Mouse (Mus musculus) ES-E14 (cell line): ENCODE measurements around the gene Nrtn. TPM values are rescaled to one million over a fixed set of nuclear protein-coding genes. Genes with fewer than 3 reads are reported as not detected.

ENCODE experiments used
- DNase-seq: peaks from one replicate; pipeline ENCODE4 v3.0.0-alpha.2; 2013; ENCODE audit warnings: low read depth, low spot score
- H3K27ac ChIP-seq: 2 replicates; pipeline ENCODE4 v1.5.1; 2012; ENCODE audit warnings: low read depth, mild to moderate bottlenecking, low read length, moderate library complexity, mixed read lengths; ENCODE audit not compliant: poor library complexity, insufficient read depth, severe bottlenecking
- H3K36me3 ChIP-seq: 2 replicates; pipeline ENCODE4 v1.6.1; 2012; ENCODE audit warnings: mild to moderate bottlenecking, low read length, moderate library complexity, mixed read lengths; ENCODE audit not compliant: control insufficient read depth, poor library complexity, insufficient read depth, severe bottlenecking
- H3K4me1 ChIP-seq, 2 experiments: fragments of 150-350 bp in 1 of 2; sonication (generic) in 1 of 2; 2 replicates each; pipeline ENCODE4 v1.6.1; 2012; ENCODE audit warnings: low read length in 2 of 2, mild to moderate bottlenecking in 1 of 2, mixed read lengths in 1 of 2; ENCODE audit not compliant: control insufficient read depth in 2 of 2, insufficient read depth in 2 of 2, poor library complexity in 1 of 2
- H3K4me3 ChIP-seq, 2 experiments: fragments of 150-350 bp in 1 of 2; sonication (generic) in 1 of 2; 2 replicates each; pipeline ENCODE4 v1.5.1; 2012; ENCODE audit warnings: low read length in 2 of 2, low read depth in 1 of 2, mild to moderate bottlenecking in 1 of 2, mixed read lengths in 1 of 2; ENCODE audit not compliant: insufficient read depth in 1 of 2, poor library complexity in 1 of 2, severe bottlenecking in 1 of 2
- H3K9ac ChIP-seq: 2 replicates; pipeline ENCODE4 v1.6.1; 2012; ENCODE audit warnings: low read depth, mild to moderate bottlenecking, low read length, mixed read lengths; ENCODE audit not compliant: poor library complexity, insufficient read depth, severe bottlenecking
- H3K9me3 ChIP-seq: fragments of 150-350 bp; sonication (generic); 2 replicates; pipeline ENCODE4 v1.6.1; 2012; ENCODE audit warnings: low read depth, mild to moderate bottlenecking, low read length; ENCODE audit not compliant: control insufficient read depth, insufficient read depth
- CHD2 ChIP-seq: IDR thresholded peaks from 2 replicates; pipeline ENCODE4 v1.6.1; 2014; ENCODE audit warnings: mild to moderate bottlenecking, low read depth, low read length, inconsistent platforms
- HCFC1 ChIP-seq: IDR thresholded peaks from 2 replicates; pipeline ENCODE4 v1.6.1; 2012; ENCODE audit warnings: low read length, inconsistent platforms, borderline replicate concordance; ENCODE audit not compliant: insufficient read depth
- MAFK ChIP-seq: IDR thresholded peaks from 2 replicates; pipeline ENCODE4 v1.6.1; 2014; ENCODE audit warnings: mild to moderate bottlenecking, low read depth, low read length, inconsistent platforms; ENCODE audit not compliant: insufficient read depth
- ZC3H11A ChIP-seq: IDR thresholded peaks from 2 replicates; pipeline ENCODE4 v1.6.1; 2012; ENCODE audit warnings: low read depth, mild to moderate bottlenecking, inconsistent platforms, low read length, borderline replicate concordance
- ZNF384 ChIP-seq: IDR thresholded peaks from 2 replicates; pipeline ENCODE4 v1.6.1; 2012; ENCODE audit warnings: low read depth, low read length, inconsistent platforms
- in situ Hi-C, 2 experiments: fragments of 600-800 bp; cut with MboI; formaldehyde crosslinking; loops; one replicate each; pipeline ENCODE4 v1.15.1; 2025; ENCODE audit warnings: low sequenced_read_pairs in 2 of 2, inconsistent platforms in 1 of 2; ENCODE audit not compliant: unreplicated experiment in 2 of 2
- total RNA-seq: library from RNA; depleted of rRNA; stranded (reverse); fragments of 300-350 nt; gene quantifications from 2 replicates; pipeline ENCODE4 v1.2.3, GENCODE M21; 2012; rRNA removed

The Nrtn gene
- 8.4 and 17.7 TPM in 2 replicates for total RNA-seq

GRCm38 (mm10) chr17:56757416-56758123 is at the start of gene Nrtn:
Gene Nrtn (minus strand): TSS chr17:56757530.
- in situ Hi-C loops, result no loop called here
- Histone ChIP-seq H3K36me3 (no peaks in the 10 kb centered on the region), H3K27ac (0 out of 2 replicates have a peak within 1 kb of the TSS, but pooled peaks have one; percentile 7), H3K9me3 (no peaks in the 10 kb centered on the region), H3K9ac (peak within 1 kb of the TSS; percentile 83), H3K4me3 (peak within 1 kb of the TSS; percentile 76 to 83), H3K4me1 (peaks cover 0 to 27% of the 10 kb centered on the region in 2 experiments; a peak in 2 of 4 replicates)
- TF ChIP-seq ZC3H11A, result no peak
- no peak for TF ChIP-seq MAFK
- DNase-seq, result no peak

- DNase-seq, result no peak
- peaks cover 23% of the 10 kb centered on the region for H3K36me3 ChIP-seq
- H3K27ac ChIP-seq, result no peak overlapping the region
- TF ChIP-seq MAFK, result no peak
- no peak for TF ChIP-seq HCFC1
- no peak for TF ChIP-seq ZNF384
- no peak for TF ChIP-seq ZC3H11A
- peaks cover 0 to 3% of the 10 kb centered on the region in 2 experiments; a peak in 1 of 4 replicates for H3K4me1 ChIP-seq
- in situ Hi-C loops, result loop anchor here in 1 of 2 experiments (10.0 kb wide), 1 partner anchor 129 kb away; the partner anchor contains the start of gene Mllt1
- H3K4me3 ChIP-seq, result no peak overlapping the region
- H3K9ac ChIP-seq, result no peak overlapping the region
- H3K9me3 ChIP-seq, result no peaks in the 10 kb centered on the region
Observed at GRCm38 (mm10) chr17:56805784-56806183, 48.5 kb upstream of the Nrtn start.

DNA sequence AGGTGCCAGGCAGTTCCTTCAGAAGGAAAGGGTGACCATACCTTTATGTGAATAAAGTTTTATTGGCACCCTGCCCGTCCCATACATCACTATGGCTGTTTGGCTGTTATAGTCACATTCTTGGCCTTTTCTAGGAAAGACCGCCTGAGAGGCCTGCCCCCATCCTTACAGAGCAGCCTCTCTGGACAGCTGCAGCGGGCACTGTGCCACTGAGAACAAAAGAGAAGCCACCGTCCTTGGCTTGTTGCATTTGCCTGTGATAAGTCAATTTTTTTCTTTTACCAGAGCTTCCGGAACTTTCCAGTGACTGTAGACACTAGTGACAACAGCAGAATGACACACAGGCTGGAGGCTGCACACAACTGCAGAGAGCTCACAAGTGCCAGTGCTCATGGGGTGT is 47.6 kb upstream of the Nrtn start:
- Histone ChIP-seq H3K9ac (no peak overlapping the region), H3K4me3 (no peak overlapping the region), H3K27ac (no peak overlapping the region), H3K4me1 (peaks cover 0 to 3% of the 10 kb centered on the region in 2 experiments; a peak in 1 of 4 replicates), H3K9me3 (no peaks in the 10 kb centered on the region), H3K36me3 (peaks cover 23% of the 10 kb centered on the region)
- DNase-seq, result no peak
- TF ChIP-seq CHD2, result no peak
- TF ChIP-seq ZNF384, result no peak
- no peak for TF ChIP-seq MAFK
- no peak for TF ChIP-seq ZC3H11A
- no peak for TF ChIP-seq HCFC1
- in situ Hi-C loops, result loop anchor here in 1 of 2 experiments (10.0 kb wide), 1 partner anchor 130 kb away; the partner anchor contains the start of gene Mllt1

GRCm38 (mm10) chr17:56802065-56802464 is 44.7 kb upstream of the Nrtn start:
- H3K9ac ChIP-seq, result no peak overlapping the region
- H3K4me1 ChIP-seq, result peaks cover 2 to 12% of the 10 kb centered on the region in 2 experiments; a peak in 2 of 4 replicates
- no peak overlapping the region for H3K4me3 ChIP-seq
- H3K9me3 ChIP-seq, result no peaks in the 10 kb centered on the region
- peaks cover 21% of the 10 kb centered on the region for H3K36me3 ChIP-seq
- in situ Hi-C loops, result loop anchor here in 1 of 2 experiments (10.0 kb wide), 1 partner anchor 133 kb away; the partner anchor contains the start of gene Mllt1
- DNase-seq, result no peak
- no peak overlapping the region for H3K27ac ChIP-seq
- TF ChIP-seq ZNF384 (no peak), CHD2 (no peak), MAFK (no peak), HCFC1 (no peak), ZC3H11A (no peak)
